Mouse (Mus musculus) heart, postnatal 0 days (tissue): ENCODE measurements at regions not wholly inside any gene's neighbourhood (a gene's known extent, or its start where the extent isn't known, plus 50 kb on each side); places are given as distances from the start of the nearest gene placed in this dataset.

Experiments
- CTCF ChIP-seq: IDR thresholded peaks from 2 replicates; pipeline ENCODE4 v1.5.1; 2016; ENCODE audit warnings: antibody characterized with exemption, control low read depth, low read depth
- EP300 ChIP-seq: IDR thresholded peaks from 2 replicates; pipeline ENCODE4 v1.6.1; 2016; ENCODE audit warnings: antibody characterized with exemption, low read depth

DNA sequence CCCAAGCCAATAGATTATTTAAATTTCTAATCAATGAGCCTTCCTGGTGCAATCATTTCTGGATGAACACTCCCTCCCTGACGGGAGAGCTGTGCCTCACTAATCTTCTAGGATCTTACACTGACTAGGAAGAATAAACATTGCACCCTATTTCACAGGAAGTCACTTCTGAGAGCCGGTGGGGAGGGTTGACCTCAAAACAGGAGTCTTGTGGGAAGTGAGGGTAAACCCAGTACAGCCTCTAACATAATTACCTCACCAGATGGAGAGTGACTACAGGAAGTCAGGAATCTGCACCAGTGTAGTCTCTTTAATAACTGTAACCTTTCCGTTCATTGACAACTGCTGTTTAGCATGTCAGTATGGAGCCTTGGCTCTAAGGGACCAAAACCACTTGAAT is 544.6 kb upstream of the Lrrc6 start:
- no peak for TF ChIP-seq EP300
- TF ChIP-seq CTCF, result no peak
